Mouse (Mus musculus) myocyte (in vitro differentiated cells): ENCODE data around the gene Dgkd. TPM values are rescaled to one million over a fixed set of nuclear protein-coding genes. Genes with fewer than 3 reads are reported as not detected.

ENCODE experiments used
- H3K27me3 ChIP-seq: one replicate; pipeline ENCODE4 v1.6.1; 2011; ENCODE audit not compliant: control insufficient read depth, insufficient read depth, insufficient read length
- H3K36me3 ChIP-seq: one replicate; pipeline ENCODE4 v1.6.1; 2011; ENCODE audit not compliant: control insufficient read depth, insufficient read depth
- H3K4me2 ChIP-seq: one replicate; pipeline ENCODE4 v1.6.1; 2011; ENCODE audit warnings: low read depth, control low read depth
- H3K4me3 ChIP-seq: one replicate; pipeline ENCODE4 v1.5.1; 2011; ENCODE audit warnings: mild to moderate bottlenecking, control low read depth, moderate library complexity
- H3K79me2 ChIP-seq: one replicate; pipeline ENCODE4 v1.6.1; 2011; ENCODE audit not compliant: control insufficient read depth, insufficient read depth
- H3ac ChIP-seq: one replicate; pipeline ENCODE4 v1.6.1; 2011; ENCODE audit not compliant: control insufficient read depth, insufficient read length
- CEBPB ChIP-seq: IDR thresholded peaks from 2 replicates; pipeline ENCODE4 v1.6.1; 2011; ENCODE audit warnings: mild to moderate bottlenecking, moderate library complexity; ENCODE audit not compliant: poor library complexity, insufficient read depth, severe bottlenecking
- E2F4 ChIP-seq: IDR thresholded peaks from one replicate; pipeline ENCODE4 v1.6.1; 2011; ENCODE audit warnings: mild to moderate bottlenecking, control low read depth, moderate library complexity; ENCODE audit not compliant: insufficient read depth
- MAX ChIP-seq: IDR thresholded peaks from one replicate; pipeline ENCODE4 v1.6.1; 2011; ENCODE audit warnings: low read depth, mild to moderate bottlenecking, control low read depth
- MYOD1 ChIP-seq, 3 experiments: IDR thresholded peaks; one replicate each; pipeline ENCODE4 v1.6.1; 2011; ENCODE audit warnings: control low read depth in 2 of 3, low read depth in 2 of 3, mild to moderate bottlenecking in 2 of 3, moderate library complexity in 1 of 3; ENCODE audit not compliant: insufficient read length in 2 of 3, control insufficient read depth in 1 of 3
- MYOG ChIP-seq, 3 experiments: IDR thresholded peaks; one replicate each; pipeline ENCODE4 v1.6.1; 2011; ENCODE audit warnings: control low read depth in 2 of 3, low read depth in 2 of 3, mild to moderate bottlenecking in 2 of 3; ENCODE audit not compliant: insufficient read length in 2 of 3, control insufficient read depth in 1 of 3, insufficient read depth in 1 of 3
- POLR2A ChIP-seq: IDR thresholded peaks from one replicate; pipeline ENCODE4 v1.6.1; 2011; ENCODE audit warnings: low read depth, mild to moderate bottlenecking, control low read depth, moderate library complexity; ENCODE audit not compliant: insufficient read length
- POLR2AphosphoS2 ChIP-seq: IDR thresholded peaks from one replicate; pipeline ENCODE4 v1.6.1; 2011; ENCODE audit warnings: low read depth, control low read depth; ENCODE audit not compliant: insufficient read length
- REST ChIP-seq: IDR thresholded peaks from one replicate; pipeline ENCODE4 v1.6.1; 2011; ENCODE audit warnings: mild to moderate bottlenecking, control low read depth, moderate library complexity; ENCODE audit not compliant: insufficient read depth, insufficient read length
- SRF ChIP-seq: IDR thresholded peaks from one replicate; pipeline ENCODE4 v1.6.1; 2011; ENCODE audit warnings: low read depth; ENCODE audit not compliant: control insufficient read depth, insufficient read length
- TCF12 ChIP-seq: IDR thresholded peaks from one replicate; pipeline ENCODE4 v1.6.1; 2011; ENCODE audit warnings: mild to moderate bottlenecking, control low read depth; ENCODE audit not compliant: poor library complexity, insufficient read depth, severe bottlenecking
- TCF3 ChIP-seq: IDR thresholded peaks from one replicate; pipeline ENCODE4 v1.6.1; 2011; ENCODE audit warnings: low read depth, control low read depth; ENCODE audit not compliant: insufficient read length
- USF1 ChIP-seq: IDR thresholded peaks from one replicate; pipeline ENCODE4 v1.6.1; 2011; ENCODE audit warnings: low read depth, mild to moderate bottlenecking, control low read depth, moderate library complexity
- polyA plus RNA-seq: library from polyadenylated mRNA; unstranded; fragments of >200 nt; fragmentation: generic; extraction: Trizol; gene quantifications from one replicate; pipeline ENCODE4 v1.2.1, GENCODE M21; 2012; ENCODE audit warnings: missing spikeins

The Dgkd gene
- polyA plus RNA-seq, 1 experiment: 59.3 TPM

DNA sequence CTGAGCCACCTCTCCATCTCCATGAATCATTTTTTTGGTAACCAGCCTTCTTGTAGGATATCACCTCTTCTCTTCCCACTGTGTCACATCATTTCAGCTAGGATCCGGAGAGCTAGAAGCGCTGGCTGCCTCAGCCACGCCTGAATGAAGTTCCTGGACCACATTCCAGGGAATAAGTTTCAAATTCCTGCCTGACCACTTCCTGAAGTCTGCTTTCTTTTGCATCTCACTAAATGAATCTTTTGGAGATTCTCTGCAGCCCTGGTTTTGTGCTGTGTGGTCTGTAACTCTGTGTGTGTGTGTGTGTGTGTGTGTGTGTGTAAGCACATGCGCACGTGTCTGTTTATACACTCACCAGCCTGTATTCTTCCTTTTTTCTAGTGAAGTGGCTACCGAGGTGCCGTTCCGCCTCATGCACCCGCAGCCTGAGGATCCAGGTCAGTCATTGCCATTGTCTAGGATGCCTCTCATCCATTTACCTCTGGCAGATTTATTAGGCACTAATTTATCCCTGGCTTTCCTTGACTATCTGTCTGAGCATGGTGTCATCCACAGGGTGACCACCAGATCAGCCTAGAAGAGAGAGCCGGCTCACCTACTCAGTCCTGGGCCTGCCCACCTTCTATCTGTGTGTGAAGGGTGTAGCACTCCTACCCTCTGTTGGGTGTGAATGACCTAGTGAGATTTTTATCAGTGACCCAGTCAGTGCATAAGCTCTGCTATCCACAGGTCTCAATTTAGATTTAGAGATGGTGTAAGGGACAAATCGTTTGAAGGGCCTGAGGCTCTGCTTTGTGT is 12.5 kb upstream of the Dgkd start:
- Histone ChIP-seq H3K79me2 (no peaks in the 10 kb centered on the region), H3K27me3 (no peaks in the 10 kb centered on the region), H3K36me3 (no peaks in the 10 kb centered on the region), H3K4me2 (peak overlapping the region; percentile 16), H3ac (no peak overlapping the region), H3K4me3 (no peak overlapping the region)
- TF ChIP-seq MAX: no peak
- TF ChIP-seq REST: no peak

DNA sequence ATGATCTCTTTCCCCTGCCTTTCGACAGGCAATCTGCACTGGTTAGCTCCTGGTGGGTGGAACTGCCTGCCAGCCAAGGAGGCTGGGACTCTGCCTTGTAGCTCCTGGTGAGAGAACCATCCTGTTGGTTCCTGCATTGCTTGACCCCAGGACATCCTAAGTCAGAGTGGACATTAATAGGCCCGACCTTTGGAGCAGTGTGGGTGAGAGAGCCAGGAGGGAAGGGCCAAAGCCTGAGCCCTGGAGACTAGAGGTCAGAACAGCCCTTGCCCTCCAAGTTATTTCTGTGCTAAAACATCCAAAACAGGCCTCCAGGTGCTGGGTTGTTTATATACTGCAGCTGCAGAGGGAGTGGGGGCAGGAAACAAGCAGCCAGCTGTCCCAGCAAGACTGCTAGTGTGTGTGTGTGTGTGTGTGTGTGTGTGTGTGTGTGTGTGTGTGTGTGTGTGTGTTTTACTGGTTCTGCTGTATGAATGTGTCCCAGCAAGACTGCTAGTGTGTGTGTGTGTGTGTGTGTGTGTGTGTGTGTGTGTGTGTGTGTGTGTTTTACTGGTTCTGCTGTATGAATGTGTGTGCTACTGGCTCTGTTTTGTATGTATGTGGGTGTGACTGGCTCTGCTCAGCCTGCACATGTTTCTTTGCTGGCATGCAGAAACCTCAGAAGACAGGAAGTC is 6.1 kb upstream of the Dgkd start:
- H3K27me3 ChIP-seq: no peaks in the 10 kb centered on the region
- H3K4me2 ChIP-seq: peak overlapping the region; percentile 60
- H3K36me3 ChIP-seq: no peaks in the 10 kb centered on the region
- H3K4me3 ChIP-seq: no peak overlapping the region
- TF ChIP-seq TCF12 (peak; percentile 95), MYOG (IDR thresholded peaks at IDR 0.05; ENCODE audit: control insufficient read depth in 1 of 3, insufficient read depth in 1 of 3, insufficient read length in 2 of 3, low read depth in 2 of 3) (peak; percentile 86 to 95 (median 88)), CEBPB (no peak), POLR2A (no peak), TCF3 (peak; percentile 82), MYOD1 (IDR thresholded peaks at IDR 0.05; ENCODE audit: control insufficient read depth in 1 of 3, insufficient read length in 2 of 3, low read depth in 2 of 3) (peak; percentile 79 to 85 (median 82))
- no peaks in the 10 kb centered on the region for H3K79me2 ChIP-seq
- H3ac ChIP-seq: no peak overlapping the region

DNA sequence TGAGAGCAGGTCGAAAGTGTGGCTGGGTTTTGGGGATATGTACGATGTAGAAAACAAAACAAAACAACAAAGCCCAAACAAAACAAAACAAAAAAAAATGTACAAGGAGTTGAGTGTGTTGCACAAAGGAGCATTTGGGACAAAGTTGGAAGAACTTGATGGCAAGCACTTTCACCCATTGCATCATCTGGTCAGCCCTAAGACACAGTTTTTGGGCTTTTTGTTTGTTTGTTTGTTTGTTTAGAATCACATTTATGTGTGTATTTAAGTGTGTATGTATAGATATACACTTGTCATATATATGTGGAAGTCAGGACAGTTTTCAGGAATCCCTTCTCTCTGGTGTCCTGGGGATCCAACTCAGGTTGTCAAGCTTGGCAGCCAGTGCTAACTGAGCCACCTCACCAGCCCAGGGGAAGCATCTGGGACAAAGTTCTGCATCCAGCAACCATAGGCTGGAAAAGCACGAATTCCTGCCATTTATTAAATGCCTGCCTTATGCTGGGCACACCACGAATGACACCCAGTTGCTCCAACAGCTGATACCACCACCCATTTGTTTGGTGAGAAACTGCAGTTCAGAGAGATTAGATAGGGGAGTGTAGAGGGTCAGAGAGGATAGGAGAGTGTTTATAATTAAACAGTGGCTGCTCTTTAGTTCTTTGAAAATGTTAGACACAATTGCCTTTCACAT is 5.5 kb upstream of the Dgkd start:
- Histone ChIP-seq H3K79me2 (no peaks in the 10 kb centered on the region), H3K27me3 (no peaks in the 10 kb centered on the region), H3K4me3 (no peak overlapping the region), H3K4me2 (peak overlapping the region; percentile 60), H3K36me3 (no peaks in the 10 kb centered on the region), H3ac (no peak overlapping the region)
- TF ChIP-seq E2F4 (no peak), MAX (no peak), TCF12 (peak; percentile 88), MYOD1 (IDR thresholded peaks at IDR 0.05; ENCODE audit: control insufficient read depth in 1 of 3, insufficient read length in 2 of 3, low read depth in 2 of 3) (peak in 2 of 3 experiments; percentile 81 to 86), POLR2A (no peak), SRF (no peak), MYOG (IDR thresholded peaks at IDR 0.05; ENCODE audit: control insufficient read depth in 1 of 3, insufficient read depth in 1 of 3, insufficient read length in 2 of 3, low read depth in 2 of 3) (peak in 2 of 3 experiments; percentile 77 to 87), TCF3 (peak; percentile 54), USF1 (no peak), REST (no peak), POLR2AphosphoS2 (no peak), CEBPB (peak; percentile 65)

DNA sequence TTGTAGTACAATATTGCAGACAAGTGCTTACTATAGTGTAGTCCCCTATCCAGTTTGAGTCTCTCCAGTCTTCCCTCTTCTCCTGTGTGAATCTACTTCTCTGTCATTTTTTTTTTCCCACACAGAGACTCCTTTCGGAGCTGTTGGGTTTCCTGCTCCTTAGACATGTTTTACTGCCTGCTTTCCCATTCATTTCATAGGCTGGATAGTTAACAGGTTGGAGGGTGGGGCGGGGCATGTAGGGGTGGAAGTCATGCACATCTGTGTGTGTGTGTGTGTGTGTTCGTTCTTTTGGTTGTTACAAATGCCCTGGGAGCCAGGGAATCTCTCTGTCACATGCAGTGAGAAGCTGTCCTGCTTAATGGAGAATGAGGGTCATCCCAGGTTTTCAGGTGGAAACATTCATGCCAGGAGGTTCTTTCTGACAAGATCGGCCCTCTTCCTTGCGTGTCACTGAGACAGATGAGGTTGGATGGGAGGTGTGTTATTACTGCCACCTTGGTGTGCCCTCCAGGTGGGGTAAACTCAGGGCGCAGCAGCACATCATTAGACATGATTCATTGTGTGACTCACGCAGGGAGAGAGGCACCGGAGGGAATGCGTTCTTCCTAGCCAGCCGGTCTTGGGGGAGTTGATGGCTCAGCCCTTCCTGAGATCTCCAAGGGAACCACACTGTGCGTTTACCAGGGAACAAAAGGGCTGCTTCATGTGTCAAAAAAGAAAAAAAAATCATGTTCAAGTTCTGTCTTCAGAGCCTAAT is 4.7 kb upstream of the Dgkd start:
- H3K4me2 ChIP-seq: peak overlapping the region; percentile 60
- no peak overlapping the region for H3ac ChIP-seq
- no peaks in the 10 kb centered on the region for H3K27me3 ChIP-seq
- H3K36me3 ChIP-seq: no peaks in the 10 kb centered on the region
- no peaks in the 10 kb centered on the region for H3K79me2 ChIP-seq
- TF ChIP-seq TCF3 (no peak), MYOG (IDR thresholded peaks at IDR 0.05; ENCODE audit: control insufficient read depth in 1 of 3, insufficient read depth in 1 of 3, insufficient read length in 2 of 3, low read depth in 2 of 3) (peak in 1 of 3 experiments; percentile 38)
- H3K4me3 ChIP-seq: no peak overlapping the region
